Mouse (Mus musculus): ENCODE measurements at regions not wholly inside any gene's neighbourhood (a gene's known extent, or its start where the extent isn't known, plus 50 kb on each side); places are given as distances from the start of the nearest gene placed in this dataset.
"Not testable (repeated sequence)": the region's sequence is repeated elsewhere in the genome, so short reads cannot be mapped to it uniquely, and the experiment has no call there.

DNA sequence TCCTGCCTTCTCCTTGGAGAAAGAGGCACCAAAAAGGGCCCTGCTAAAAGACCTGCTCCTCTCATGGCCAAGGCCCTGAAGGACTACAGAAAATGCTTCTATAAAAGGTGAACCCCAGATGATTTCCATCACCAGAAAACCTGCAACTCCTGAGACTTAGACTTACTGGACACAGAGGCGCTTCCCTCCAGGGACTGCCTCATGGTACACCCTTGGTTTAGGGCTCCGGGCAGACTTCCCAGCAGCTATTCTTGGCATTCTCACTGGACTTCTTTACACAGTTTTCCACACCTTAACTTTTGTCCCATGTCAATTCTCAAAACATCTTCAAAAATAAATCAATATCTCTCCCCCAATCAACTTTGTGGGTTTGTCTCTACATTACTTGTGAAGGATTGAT, 393.2 kb downstream of the Gpm6a start:
- H3K4me1 ChIP-seq (ENCODE audit: control insufficient read depth, insufficient read depth, low read length); H3K4me3 ChIP-seq (ENCODE audit: low read depth, low read length); H3K9ac ChIP-seq (ENCODE audit: low read depth, low read length); H3K27me3 ChIP-seq (replicated peaks; ENCODE audit: control insufficient read depth, insufficient read depth, low read length); H3K9me3 ChIP-seq (ENCODE audit: control insufficient read depth, low read length); H3K4me2 ChIP-seq (ENCODE audit: low read depth, low read length); ATAC-seq (ENCODE audit: low read depth); H3K27ac ChIP-seq (replicated peaks; ENCODE audit: low read depth, low read length); H3K36me3 ChIP-seq (ENCODE audit: control insufficient read depth, insufficient read depth, low read length): not testable (repeated sequence)
- WGBS = 91% methylated on average over 2 of the region's 2 CpGs
- peak; percentile 20 for DNase-seq (ENCODE audit: low spot score)

- not testable (repeated sequence) for H3K4me1 ChIP-seq (ENCODE audit: control insufficient read depth, insufficient read depth, low read length); H3K9me3 ChIP-seq (ENCODE audit: control insufficient read depth, low read length); H3K27me3 ChIP-seq (replicated peaks; ENCODE audit: control insufficient read depth, insufficient read depth, low read length); H3K36me3 ChIP-seq (ENCODE audit: control insufficient read depth, insufficient read depth, low read length); ATAC-seq (ENCODE audit: low read depth); DNase-seq (ENCODE audit: low spot score); H3K4me2 ChIP-seq (ENCODE audit: low read depth, low read length); H3K9ac ChIP-seq (ENCODE audit: low read depth, low read length); H3K4me3 ChIP-seq (ENCODE audit: low read depth, low read length); H3K27ac ChIP-seq (replicated peaks; ENCODE audit: low read depth, low read length)
- WGBS = 86% methylated on average over 10 of the region's 11 CpGs
Observed at GRCm38 (mm10) chr8:55359851-55360250, 405.2 kb downstream of the Gpm6a start.

DNA sequence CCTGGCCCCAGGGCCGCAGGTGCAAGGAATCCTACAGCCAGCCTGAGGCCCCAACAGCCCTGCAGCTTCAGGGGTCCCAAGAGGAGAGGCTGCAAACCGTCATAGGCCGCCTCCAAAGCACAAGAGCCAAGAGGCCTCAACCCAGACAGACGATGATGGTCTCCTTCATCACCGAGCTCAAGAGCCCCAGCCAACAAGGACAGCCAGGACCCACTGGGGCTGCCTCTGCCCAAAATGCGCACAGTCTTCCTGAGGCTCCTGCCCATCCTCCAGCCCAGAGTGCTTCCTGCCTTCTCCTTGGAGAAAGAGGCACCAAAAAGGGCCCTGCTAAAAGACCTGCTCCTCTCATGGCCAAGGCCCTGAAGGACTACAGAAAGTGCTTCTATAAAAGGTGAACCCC, 412.8 kb downstream of the Gpm6a start:
- WGBS = 100% methylated on average over 1 of the region's 6 CpGs

DNA sequence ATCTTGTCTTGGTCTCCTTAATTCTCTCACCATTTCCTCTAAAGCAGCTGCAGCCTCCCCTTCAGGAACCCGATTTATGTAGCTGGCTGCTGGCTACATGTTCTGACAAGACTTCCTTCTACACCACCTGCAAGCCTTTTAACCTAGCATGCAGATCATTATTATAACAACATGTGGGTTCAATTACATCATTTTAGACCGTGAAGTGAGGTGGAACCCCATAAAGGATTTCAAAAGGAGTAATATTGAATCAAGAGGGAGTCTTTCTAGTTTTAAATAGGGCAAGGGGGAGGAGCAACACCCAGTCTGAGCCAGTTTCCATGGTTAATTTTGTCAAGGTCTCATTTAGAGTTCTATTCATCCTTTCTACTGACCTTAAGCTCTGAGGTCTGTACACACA, 442.4 kb downstream of the Gpm6a start:
- Histone ChIP-seq H3K36me3 (ENCODE audit: control insufficient read depth, insufficient read depth, low read length) (no peaks in the 10 kb centered on the region), H3K4me3 (ENCODE audit: low read depth, low read length) (no peak overlapping the region), H3K27me3 (replicated peaks; ENCODE audit: control insufficient read depth, insufficient read depth, low read length) (no peaks in the 10 kb centered on the region), H3K4me2 (ENCODE audit: low read depth, low read length) (no peak overlapping the region), H3K9ac (ENCODE audit: low read depth, low read length) (no peak overlapping the region), H3K4me1 (ENCODE audit: control insufficient read depth, insufficient read depth, low read length) (no peaks in the 10 kb centered on the region), H3K27ac (replicated peaks; ENCODE audit: low read depth, low read length) (no peak overlapping the region), H3K9me3 (ENCODE audit: control insufficient read depth, low read length) (no peaks in the 10 kb centered on the region)
- DNase-seq (ENCODE audit: low spot score) (peak; percentile 20), ATAC-seq (ENCODE audit: low read depth) (peak; percentile 33; the same call in 1 of the 2 replicates)
- 30% methylated on average over 2 of the region's 2 CpGs for whole genome bisulfite sequencing

More for the DNA sequence above, 412.8 kb downstream of the Gpm6a start:
- H3K9ac ChIP-seq (ENCODE audit: low read depth, low read length); DNase-seq (ENCODE audit: low spot score); H3K9me3 ChIP-seq (ENCODE audit: control insufficient read depth, low read length); H3K36me3 ChIP-seq (ENCODE audit: control insufficient read depth, insufficient read depth, low read length); H3K4me1 ChIP-seq (ENCODE audit: control insufficient read depth, insufficient read depth, low read length); H3K27ac ChIP-seq (replicated peaks; ENCODE audit: low read depth, low read length); H3K4me3 ChIP-seq (ENCODE audit: low read depth, low read length); ATAC-seq (ENCODE audit: low read depth); H3K27me3 ChIP-seq (replicated peaks; ENCODE audit: control insufficient read depth, insufficient read depth, low read length); H3K4me2 ChIP-seq (ENCODE audit: low read depth, low read length): not testable (repeated sequence)

- ATAC-seq (ENCODE audit: low read depth) (no peak), DNase-seq (ENCODE audit: low spot score) (peak; percentile 2)
- Histone ChIP-seq H3K4me3 (ENCODE audit: low read depth, low read length) (no peak overlapping the region), H3K27me3 (replicated peaks; ENCODE audit: control insufficient read depth, insufficient read depth, low read length) (no peaks in the 10 kb centered on the region), H3K27ac (replicated peaks; ENCODE audit: low read depth, low read length) (no peak overlapping the region), H3K4me2 (ENCODE audit: low read depth, low read length) (no peak overlapping the region), H3K9me3 (ENCODE audit: control insufficient read depth, low read length) (no peaks in the 10 kb centered on the region), H3K4me1 (ENCODE audit: control insufficient read depth, insufficient read depth, low read length) (no peaks in the 10 kb centered on the region), H3K36me3 (ENCODE audit: control insufficient read depth, insufficient read depth, low read length) (no peaks in the 10 kb centered on the region), H3K9ac (ENCODE audit: low read depth, low read length) (no peak overlapping the region)
Observed at GRCm38 (mm10) chr8:55398331-55398730, 443.7 kb downstream of the Gpm6a start.

GRCm38 (mm10) chr8:55400412-55400811, 445.8 kb downstream of the Gpm6a start:
- 81% methylated on average over 3 of the region's 3 CpGs for WGBS
- H3K27me3 ChIP-seq (replicated peaks; ENCODE audit: control insufficient read depth, insufficient read depth, low read length) = no peaks in the 10 kb centered on the region
- H3K9ac ChIP-seq (ENCODE audit: low read depth, low read length) = no peak overlapping the region
- H3K4me3 ChIP-seq (ENCODE audit: low read depth, low read length) = no peak overlapping the region
- no peaks in the 10 kb centered on the region for H3K9me3 ChIP-seq (ENCODE audit: control insufficient read depth, low read length)
- no peaks in the 10 kb centered on the region for H3K36me3 ChIP-seq (ENCODE audit: control insufficient read depth, insufficient read depth, low read length)
- H3K27ac ChIP-seq (replicated peaks; ENCODE audit: low read depth, low read length) = no peak overlapping the region
- H3K4me2 ChIP-seq (ENCODE audit: low read depth, low read length) = no peak overlapping the region
- ATAC-seq (ENCODE audit: low read depth) (no peak), DNase-seq (ENCODE audit: low spot score) (no peak)
- no peaks in the 10 kb centered on the region for H3K4me1 ChIP-seq (ENCODE audit: control insufficient read depth, insufficient read depth, low read length)

DNA sequence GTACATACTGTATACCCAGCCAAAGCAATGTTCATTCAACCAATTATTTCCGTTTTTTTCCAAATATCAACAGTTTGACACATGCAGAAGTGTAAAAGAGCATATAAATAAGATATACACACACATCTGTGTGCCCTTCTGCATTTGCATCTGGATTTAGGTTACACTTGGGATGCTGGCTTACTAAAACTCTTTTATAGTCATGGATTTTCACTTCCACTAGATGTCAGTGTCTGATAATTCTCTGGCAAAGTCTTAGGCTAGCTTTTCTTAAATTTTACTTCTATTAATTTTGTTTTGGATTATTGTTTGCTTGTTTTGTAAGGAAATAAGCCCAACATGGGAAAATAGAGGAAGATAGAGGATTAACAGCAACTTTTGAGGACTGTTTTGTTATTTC, 452.3 kb downstream of the Gpm6a start:
- H3K9ac ChIP-seq (ENCODE audit: low read depth, low read length); H3K36me3 ChIP-seq (ENCODE audit: control insufficient read depth, insufficient read depth, low read length); H3K4me3 ChIP-seq (ENCODE audit: low read depth, low read length); ATAC-seq (ENCODE audit: low read depth); H3K27me3 ChIP-seq (replicated peaks; ENCODE audit: control insufficient read depth, insufficient read depth, low read length); DNase-seq (ENCODE audit: low spot score); H3K27ac ChIP-seq (replicated peaks; ENCODE audit: low read depth, low read length); H3K4me1 ChIP-seq (ENCODE audit: control insufficient read depth, insufficient read depth, low read length); H3K9me3 ChIP-seq (ENCODE audit: control insufficient read depth, low read length); H3K4me2 ChIP-seq (ENCODE audit: low read depth, low read length): not testable (repeated sequence)
- 5% methylated on average over 1 of the region's 1 CpGs for WGBS

Data from embryonic facial prominence, embryonic 14.5 days (tissue).